Mouse (Mus musculus) lung, postnatal 0 days (tissue): Measurements from ENCODE around the gene 1110059G10Rik. TPM values are rescaled to one million over a fixed set of nuclear protein-coding genes. Genes with fewer than 3 reads are reported as not detected.

Source experiments
- ATAC-seq: fragments of 200-750 bp; cut with Nextera tagmentation; 2 replicates; pipeline ENCODE4 v1.8.0; 2017; ENCODE audit warnings: moderate library complexity
- DNase-seq: peaks from one replicate; pipeline ENCODE4 v3.0.0-alpha.2; 2016; ENCODE audit warnings: low spot score
- H3K27ac ChIP-seq: fragments of 300-500 bp; sonication (generic); 2 replicates; pipeline ENCODE4 v1.5.1; 2014; ENCODE audit warnings: antibody characterized with exemption, mild to moderate bottlenecking, low read length, mixed read lengths
- H3K27me3 ChIP-seq: fragments of 300-500 bp; sonication (generic); replicated peaks from 2 replicates; pipeline ENCODE4 v1.6.1; 2014; ENCODE audit warnings: low read length, mixed read lengths; ENCODE audit not compliant: insufficient read depth
- H3K36me3 ChIP-seq: fragments of 300-500 bp; sonication (generic); 2 replicates; pipeline ENCODE4 v1.6.1; 2014; ENCODE audit warnings: low read length, mixed read lengths; ENCODE audit not compliant: insufficient read depth
- H3K4me1 ChIP-seq: fragments of 300-500 bp; sonication (generic); 2 replicates; pipeline ENCODE4 v1.6.1; 2014; ENCODE audit warnings: antibody characterized with exemption, low read depth, low read length, mixed read lengths; ENCODE audit not compliant: insufficient read depth
- H3K4me2 ChIP-seq: fragments of 300-500 bp; sonication (generic); replicated peaks from 2 replicates; pipeline ENCODE4 v1.6.1; 2014; ENCODE audit warnings: low read depth, mild to moderate bottlenecking, low read length, moderate library complexity, mixed read lengths
- H3K4me3 ChIP-seq: fragments of 300-500 bp; sonication (generic); 2 replicates; pipeline ENCODE4 v1.5.1; 2014; ENCODE audit warnings: low read depth, low read length
- H3K9ac ChIP-seq: fragments of 300-500 bp; sonication (generic); replicated peaks from 2 replicates; pipeline ENCODE4 v1.6.1; 2014; ENCODE audit warnings: low read depth, mild to moderate bottlenecking
- H3K9me3 ChIP-seq: fragments of 300-500 bp; sonication (generic); 2 replicates; pipeline ENCODE4 v1.6.1; 2016; ENCODE audit warnings: low read length, mixed read lengths
- CTCF ChIP-seq: IDR thresholded peaks from 2 replicates; pipeline ENCODE4 v1.5.1; 2016; ENCODE audit warnings: antibody characterized with exemption, mild to moderate bottlenecking
- EP300 ChIP-seq: IDR thresholded peaks from 2 replicates; pipeline ENCODE4 v1.6.1; 2016; ENCODE audit warnings: antibody characterized with exemption, mild to moderate bottlenecking, control low read depth
- WGBS: fragments of 180-500 bp; shearing (Covaris S2); extraction: QIAGEN DNeasy Blood & Tissue Kit; methylation state at CpG from one replicate; pipeline ENCODE4 v1.1.7; 2014; 5-methylcytosine and 5-hydroxymethylcytosine counted together
- polyA plus RNA-seq: library from polyadenylated mRNA; unstranded; fragments of >200 nt; fragmentation: Nextera tagmentation; extraction: Ambion mirVana; gene quantifications from 2 replicates; pipeline ENCODE4 v1.2.1, GENCODE M21; 2015

Gene 1110059G10Rik
- 39.2 and 42.5 TPM in 2 replicates for polyA plus RNA-seq

DNA sequence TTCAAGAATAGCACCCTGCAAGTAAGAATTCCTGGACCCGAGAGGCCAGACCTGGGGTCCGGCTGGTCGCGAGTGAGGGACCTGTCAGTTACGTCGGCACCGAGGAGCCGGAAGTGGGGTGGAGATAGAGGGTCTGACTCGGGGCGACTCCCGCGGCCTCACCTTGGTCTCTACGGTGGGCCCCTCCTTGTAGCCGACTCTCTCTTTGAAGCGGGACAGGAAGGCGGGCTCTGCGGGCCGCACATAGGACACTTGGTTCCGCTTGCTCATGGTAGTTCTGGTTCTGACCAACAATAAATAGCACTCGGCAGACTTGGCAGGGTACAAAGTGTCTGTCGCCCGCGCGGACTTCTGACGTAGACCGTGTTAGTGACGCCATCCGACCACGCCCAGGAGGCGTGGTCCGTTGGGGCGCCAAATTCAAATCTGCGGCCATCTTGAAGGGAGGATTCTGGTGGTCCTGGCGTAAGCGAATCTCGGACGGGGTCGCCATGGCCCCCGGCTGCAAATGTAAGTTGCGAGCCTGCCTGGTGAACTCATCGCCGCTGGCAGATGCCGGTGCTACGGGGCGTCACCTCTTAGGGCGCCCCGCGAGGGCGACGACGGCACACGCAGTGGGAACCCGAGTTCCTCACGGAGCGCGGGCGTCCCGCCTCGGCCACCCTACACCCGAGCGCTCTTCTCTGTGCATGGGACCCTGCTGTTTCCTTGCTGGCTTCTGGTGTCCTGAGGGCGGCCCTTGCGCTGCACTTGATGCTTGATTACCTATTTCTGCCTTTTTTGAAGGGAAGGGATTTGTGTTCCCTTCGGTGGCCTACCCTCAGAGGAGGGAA lies at the start of gene 1110059G10Rik, which contains the start of gene Kif15:
TSS of gene 1110059G10Rik (minus strand) at position 358 of the 833 bp plus-strand sequence.
TSS of gene Kif15 (plus strand) at position 404 of the 833 bp plus-strand sequence.
- Histone ChIP-seq H3K4me2 (peak within 1 kb of the TSS; percentile 98), H3K27me3 (no peaks in the 10 kb centered on the region), H3K4me1 (no peaks in the 10 kb centered on the region; the same call in 1 of the 2 replicates), H3K9ac (peak within 1 kb of the TSS; percentile 92), H3K36me3 (no peaks in the 10 kb centered on the region; the same call in 1 of the 2 replicates), H3K27ac (peak within 1 kb of the TSS; percentile 86), H3K9me3 (no peaks in the 10 kb centered on the region), H3K4me3 (peak within 1 kb of the TSS; percentile 90)
- WGBS = under 1% methylated on average over 64 of the region's 64 CpGs
- peak; percentile 34 for TF ChIP-seq CTCF
- TF ChIP-seq EP300 = peak; percentile 59
- peak; percentile 91 for DNase-seq
- ATAC-seq = peak; percentile 98

DNA sequence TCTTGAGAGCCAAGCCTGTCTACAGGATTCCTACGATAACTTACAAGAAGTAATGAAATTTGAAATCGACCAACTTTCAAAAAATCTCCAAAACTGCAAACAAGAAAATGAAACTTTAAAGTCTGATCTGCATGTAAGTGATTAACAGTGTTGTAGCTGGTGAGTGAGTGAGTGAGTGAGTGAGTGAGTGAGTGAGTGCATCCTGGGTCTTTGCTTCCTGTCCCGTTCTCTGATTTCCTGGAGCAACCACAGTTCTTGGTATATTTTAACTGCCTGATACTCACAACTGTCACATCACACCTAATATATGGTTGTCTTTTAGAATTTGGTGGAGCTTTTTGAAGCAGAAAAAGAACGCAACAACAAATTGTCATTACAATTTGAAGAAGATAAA lies 48.4 kb upstream of the 1110059G10Rik start:
- no peak overlapping the region for H3K9ac ChIP-seq
- ATAC-seq (no peak), DNase-seq (no peak)
- H3K27me3 ChIP-seq = no peaks in the 10 kb centered on the region
- no peaks in the 10 kb centered on the region for H3K36me3 ChIP-seq
- no peak for TF ChIP-seq CTCF
- no peak for TF ChIP-seq EP300
- H3K4me3 ChIP-seq = no peak overlapping the region
- no peaks in the 10 kb centered on the region for H3K9me3 ChIP-seq
- no peak overlapping the region for H3K4me2 ChIP-seq
- no peak overlapping the region for H3K27ac ChIP-seq
- no peaks in the 10 kb centered on the region for H3K4me1 ChIP-seq
- 93% methylated on average over 4 of the region's 4 CpGs for WGBS

- no peak for ATAC-seq
- WGBS = 88% methylated on average over 10 of the region's 10 CpGs
These were observed 47.8 kb upstream of the 1110059G10Rik start for GRCm38 (mm10) chr9:122998406-122999192.

DNA sequence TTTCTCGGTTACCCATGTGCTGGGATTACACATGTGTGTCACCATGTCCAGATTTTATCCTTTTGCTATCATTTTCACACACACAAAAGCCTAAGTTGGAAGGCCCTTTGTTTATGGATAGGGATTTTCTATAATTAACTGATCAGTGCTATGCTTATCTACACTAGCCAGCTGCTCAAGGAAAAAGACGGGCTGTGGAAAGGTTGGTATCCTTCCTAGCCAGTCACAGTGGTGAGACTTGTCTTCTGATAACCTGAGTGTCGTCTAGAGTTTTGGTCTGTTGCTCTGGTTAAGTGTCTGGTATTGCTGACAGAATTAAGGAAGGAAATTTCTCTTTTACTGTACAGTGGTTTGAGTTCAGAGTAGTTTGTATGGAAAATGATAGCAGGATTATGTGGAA lies 21.9 kb downstream of the 1110059G10Rik start:
- peaks cover 55% of the 10 kb centered on the region; the same call in 1 of the 2 replicates for H3K36me3 ChIP-seq
- TF ChIP-seq EP300 (no peak), CTCF (no peak)
- ATAC-seq (no peak), DNase-seq (no peak)
- H3K9ac ChIP-seq = no peak overlapping the region
- H3K27ac ChIP-seq = no peak overlapping the region
- WGBS = 94% methylated on average over 3 of the region's 3 CpGs
- no peaks in the 10 kb centered on the region for H3K27me3 ChIP-seq
- peaks cover under 1% of the 10 kb centered on the region; the same call in 1 of the 2 replicates for H3K4me1 ChIP-seq
- H3K9me3 ChIP-seq = no peaks in the 10 kb centered on the region
- H3K4me3 ChIP-seq = no peak overlapping the region
- no peak overlapping the region for H3K4me2 ChIP-seq

More at GRCm38 (mm10) chr9:122998406-122999192, 47.8 kb upstream of the 1110059G10Rik start:
- Histone ChIP-seq H3K9me3 (no peaks in the 10 kb centered on the region), H3K4me1 (no peaks in the 10 kb centered on the region), H3K4me2 (no peak overlapping the region), H3K4me3 (no peak overlapping the region), H3K36me3 (no peaks in the 10 kb centered on the region), H3K9ac (no peak overlapping the region), H3K27me3 (no peaks in the 10 kb centered on the region), H3K27ac (no peak overlapping the region)
- TF ChIP-seq CTCF = no peak
- TF ChIP-seq EP300 = no peak
- no peak for DNase-seq

DNA sequence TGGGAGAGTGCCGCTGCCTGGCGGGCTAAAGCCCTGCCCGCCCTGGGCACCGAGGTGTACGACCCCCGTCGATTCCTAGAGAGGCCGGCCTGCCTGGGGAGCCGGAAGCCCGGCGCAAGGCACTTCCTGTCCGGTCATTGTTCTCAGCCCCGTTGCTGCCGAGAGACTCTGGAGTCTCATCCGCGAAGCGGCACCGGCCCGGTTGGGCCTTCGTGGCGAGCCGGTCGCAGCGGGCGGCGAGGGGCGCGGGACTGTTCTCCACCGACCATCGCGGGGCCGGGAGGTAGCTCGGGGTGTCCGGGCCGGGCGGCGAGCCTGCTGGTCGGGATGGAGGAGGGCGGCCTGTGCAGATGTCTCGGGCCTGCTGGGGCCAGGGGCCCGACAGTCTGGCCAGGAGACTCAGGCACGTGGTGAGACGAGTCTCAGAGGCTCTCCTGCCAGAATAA lies 27.8 kb downstream of the 1110059G10Rik start, which contains the start of gene Zfp105:
TSS of gene Zfp105 (plus strand) at position 137 of the 446 bp plus-strand sequence.
- ATAC-seq (peak; percentile 98), DNase-seq (peak; percentile 90)
- peaks cover 7% of the 10 kb centered on the region; the same call in 1 of the 2 replicates for H3K4me1 ChIP-seq
- no peak within 1 kb of the TSS for H3K27ac ChIP-seq
- peak within 1 kb of the TSS; percentile 70 for H3K9ac ChIP-seq
- TF ChIP-seq EP300 (no peak), CTCF (no peak; the same call in none of the 2 replicates)
- peak within 1 kb of the TSS; percentile 64 for H3K4me2 ChIP-seq
- no peaks in the 10 kb centered on the region for H3K27me3 ChIP-seq
- H3K4me3 ChIP-seq = peak within 1 kb of the TSS; percentile 61
- no peaks in the 10 kb centered on the region for H3K9me3 ChIP-seq
- peaks cover 23% of the 10 kb centered on the region; the same call in 1 of the 2 replicates for H3K36me3 ChIP-seq
- under 1% methylated on average over 43 of the region's 43 CpGs for WGBS
